Mouse (Mus musculus): ENCODE results near the gene Mindy2.

Mindy2 gene

DNA sequence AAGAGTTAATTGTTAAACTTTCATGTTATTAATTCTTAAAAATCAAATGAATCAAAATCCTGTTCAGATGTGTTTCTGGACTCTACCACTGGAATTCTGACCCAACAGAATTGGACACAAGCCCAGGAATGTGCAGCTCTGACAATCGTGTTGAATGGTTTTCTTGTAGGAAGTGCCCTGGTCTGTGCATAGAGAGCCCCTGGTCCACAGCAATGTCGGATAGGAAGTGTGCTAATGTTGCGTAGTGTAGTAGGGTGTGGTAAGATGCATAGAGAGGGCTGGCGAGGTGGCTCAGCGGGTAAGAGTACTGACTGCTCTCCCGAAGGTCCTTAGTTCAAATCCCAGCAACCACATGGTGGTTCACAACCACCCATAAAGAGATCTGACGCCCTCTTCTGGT, 9.8 kb upstream of the Mindy2 start:
- DNase-seq, result no peak

DNA sequence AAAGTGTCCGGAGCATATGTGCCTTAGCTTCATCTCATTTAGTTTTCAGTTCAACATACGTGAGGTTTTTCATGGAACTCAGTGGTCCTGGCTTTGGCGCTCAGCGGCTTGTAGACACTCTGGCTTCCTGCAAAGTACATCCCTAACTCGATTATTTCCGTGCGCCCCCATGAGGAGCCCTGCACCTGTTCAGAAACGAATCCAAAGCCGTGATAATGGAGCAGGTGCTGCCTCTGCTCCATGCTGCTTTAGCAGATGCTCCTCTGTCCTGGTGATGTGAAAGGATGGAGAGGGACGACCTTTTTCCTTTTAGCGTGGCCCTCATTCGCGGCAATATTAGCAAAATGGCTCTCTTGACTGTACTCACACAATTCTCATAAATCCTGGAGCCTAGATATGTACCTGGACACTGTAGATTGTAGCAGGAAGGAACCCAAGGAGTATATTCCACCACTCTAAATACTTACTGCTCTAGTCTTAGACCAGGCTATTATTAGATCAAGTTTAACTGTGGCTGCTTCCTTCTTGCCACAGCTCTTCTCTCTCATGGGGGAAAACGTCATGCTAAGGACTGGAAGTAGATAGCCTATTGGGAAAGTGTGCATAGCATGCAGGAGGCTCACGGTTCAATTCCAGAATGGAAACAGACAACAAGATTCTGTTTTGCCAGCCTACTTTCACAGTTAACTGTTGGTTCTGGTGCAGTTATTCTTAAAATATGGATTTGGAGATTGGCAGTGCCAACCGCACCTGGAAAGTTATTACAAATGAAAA, 8.6 kb upstream of the Mindy2 start:
- DNase-seq, result no peak

DNA sequence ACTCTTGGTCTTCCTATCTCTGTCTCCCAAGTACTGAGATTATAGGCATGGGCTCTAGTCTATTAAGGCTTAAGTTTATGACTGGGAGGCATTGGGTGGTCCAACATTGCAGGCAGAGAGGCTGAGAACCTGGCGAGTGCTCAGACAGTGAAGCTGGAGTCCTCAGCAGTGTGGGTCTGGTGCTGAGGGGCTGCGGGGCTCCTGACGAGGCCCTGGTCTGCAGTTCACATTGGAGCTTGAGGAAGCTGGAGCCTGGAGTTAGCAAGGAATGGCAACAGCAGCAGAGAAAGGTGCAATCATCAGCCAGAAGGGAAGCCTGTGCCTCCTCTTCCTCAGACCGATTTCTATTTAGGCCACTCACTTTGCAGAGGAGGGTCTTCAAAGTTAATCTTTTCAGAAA, 7.9 kb upstream of the Mindy2 start:
- DNase-seq, result no peak

DNA sequence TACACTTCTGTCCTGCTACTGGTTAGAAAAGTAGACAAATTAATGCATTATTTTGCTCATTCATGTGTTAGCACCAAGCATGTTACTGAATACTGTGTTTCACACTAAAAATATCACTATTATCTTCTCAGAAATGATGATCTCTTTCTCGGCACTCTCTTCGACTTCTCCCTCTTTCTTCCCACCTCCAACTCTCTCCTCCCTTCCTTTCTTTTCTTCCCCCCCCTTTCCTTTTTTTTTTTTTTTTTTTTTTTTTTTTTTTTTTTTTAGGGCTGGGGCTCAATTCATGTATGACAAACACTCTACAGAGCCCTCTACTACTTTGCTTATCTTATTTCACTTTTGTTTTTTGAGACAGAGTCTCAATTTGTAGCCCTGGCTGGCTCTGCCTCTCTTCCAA, 1.3 kb upstream of the Mindy2 start:
- DNase-seq, result no peak

DNA sequence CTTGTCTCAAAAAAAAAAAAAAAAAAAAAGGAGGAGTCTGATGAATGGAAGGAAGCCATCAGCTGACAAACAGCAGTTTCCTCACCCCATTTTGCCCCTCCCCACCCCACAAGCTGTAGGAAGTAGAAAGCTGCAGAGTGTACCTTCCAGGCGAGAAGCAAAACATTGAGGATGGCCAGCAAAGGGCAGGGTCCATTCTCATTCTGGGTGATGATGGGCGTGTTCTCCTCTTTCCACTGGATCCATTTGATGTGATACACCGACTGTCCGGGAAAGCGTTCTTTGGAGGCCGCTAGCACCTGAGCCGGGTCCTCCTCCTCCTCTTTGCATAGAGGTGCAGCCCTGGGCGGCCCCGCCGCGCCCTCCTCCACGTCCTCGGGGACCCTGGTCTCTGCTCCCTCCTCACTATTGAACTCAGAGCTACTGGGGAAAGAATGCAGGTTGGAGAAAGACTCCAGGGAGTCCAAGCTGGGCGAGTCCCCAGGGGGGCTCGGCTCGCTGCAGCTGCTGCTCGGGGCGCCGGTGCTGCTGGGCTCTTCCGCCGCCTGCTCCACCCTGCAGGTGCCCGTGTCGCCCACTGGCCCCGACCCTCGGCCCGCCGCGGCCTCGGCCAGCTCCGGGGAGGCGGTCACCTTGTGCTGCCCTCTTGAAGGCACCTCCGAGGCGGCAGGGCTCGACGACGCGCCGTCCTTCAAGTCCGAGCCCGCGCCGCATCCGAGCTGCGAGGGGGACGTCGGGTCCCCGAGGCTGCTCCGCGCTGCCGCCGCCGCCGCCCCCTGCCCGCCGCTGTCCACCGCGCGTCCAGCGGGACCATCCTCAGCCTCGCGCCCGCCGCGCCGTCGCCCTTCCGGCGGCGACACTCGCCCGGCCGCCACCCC, 605 bp downstream of the Mindy2 start, which contains the start of gene Gm10642:
Gene Gm10642 (plus strand): TSS at position 122 of the 878 bp plus-strand sequence.
- DNase-seq, result peak; percentile 64 to 66

DNA sequence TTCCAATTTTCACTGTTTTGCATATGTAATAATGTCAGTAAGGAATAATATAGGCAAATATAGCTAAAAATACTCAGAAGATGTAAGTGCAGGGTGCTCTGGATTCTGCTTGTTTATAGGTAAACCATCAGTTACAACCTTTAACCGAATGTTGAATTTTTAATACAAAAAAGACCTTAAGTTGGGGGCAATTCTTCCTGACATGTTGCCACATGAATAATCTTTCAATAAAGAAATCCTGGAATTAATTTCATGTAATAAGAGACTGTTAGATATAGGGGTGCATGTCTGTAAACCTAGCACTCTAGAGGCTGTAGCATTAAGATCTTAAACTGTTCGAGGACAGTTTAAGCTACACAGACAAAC, 1.2 kb downstream of the Mindy2 start:
- no peak for DNase-seq

DNA sequence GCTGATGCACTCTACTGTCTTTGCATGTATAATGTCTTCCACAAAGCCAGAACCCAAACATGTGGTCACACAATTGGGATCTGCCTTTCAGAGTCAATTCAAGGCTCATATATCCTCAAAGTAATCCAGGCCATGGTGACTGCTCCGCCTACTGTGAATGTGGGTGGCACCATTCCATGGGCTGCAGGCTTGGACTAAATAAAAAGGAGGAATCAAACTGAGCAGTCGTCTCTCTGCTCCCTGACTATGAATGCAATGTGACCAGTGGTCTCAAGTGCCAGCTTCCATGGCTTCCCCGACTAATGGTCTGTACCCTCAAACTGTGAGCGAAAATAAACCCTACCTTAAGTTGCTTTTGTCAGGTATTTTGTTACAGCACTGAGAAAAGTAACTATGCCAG, 2.5 kb downstream of the Mindy2 start:
- no peak for DNase-seq

DNA sequence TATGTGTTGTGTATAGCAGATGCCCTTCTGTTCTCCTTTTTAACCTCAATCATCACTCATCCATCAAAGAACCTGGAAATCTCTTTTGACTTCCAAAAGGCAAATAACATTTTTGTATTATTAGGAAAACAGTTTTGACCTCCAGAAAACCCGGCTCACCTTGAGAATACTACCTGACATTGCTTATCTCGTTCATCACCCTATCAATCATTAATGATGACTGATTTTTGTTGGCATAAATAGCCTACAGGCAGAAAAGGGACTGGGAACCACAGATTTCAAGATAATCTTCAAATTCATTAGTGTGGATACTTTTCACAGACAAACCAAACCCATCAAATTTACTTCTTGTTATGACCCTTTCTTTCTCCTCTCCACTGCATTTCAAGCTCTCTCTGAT, 3.1 kb downstream of the Mindy2 start:
- no peak for DNase-seq

DNA sequence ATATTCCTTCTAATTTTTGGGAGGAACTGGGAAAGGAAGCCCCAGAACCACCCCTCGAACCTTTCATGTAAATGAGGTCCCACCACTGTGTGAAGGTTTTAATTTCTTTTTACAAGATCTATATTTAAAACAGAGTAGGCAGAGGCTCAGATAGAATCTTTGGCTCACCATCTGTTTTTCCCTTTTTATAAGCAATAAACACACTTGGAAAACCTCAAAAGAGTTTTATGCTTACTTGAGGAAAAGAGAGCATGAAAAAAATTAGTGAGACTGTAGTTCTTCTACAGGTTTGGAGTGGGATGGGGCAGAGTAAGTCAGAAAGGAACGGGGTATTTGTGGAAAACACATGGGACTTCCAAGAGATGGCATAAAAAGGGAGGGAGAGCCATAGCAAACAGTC, 4.8 kb downstream of the Mindy2 start:
- no peak for DNase-seq

DNA sequence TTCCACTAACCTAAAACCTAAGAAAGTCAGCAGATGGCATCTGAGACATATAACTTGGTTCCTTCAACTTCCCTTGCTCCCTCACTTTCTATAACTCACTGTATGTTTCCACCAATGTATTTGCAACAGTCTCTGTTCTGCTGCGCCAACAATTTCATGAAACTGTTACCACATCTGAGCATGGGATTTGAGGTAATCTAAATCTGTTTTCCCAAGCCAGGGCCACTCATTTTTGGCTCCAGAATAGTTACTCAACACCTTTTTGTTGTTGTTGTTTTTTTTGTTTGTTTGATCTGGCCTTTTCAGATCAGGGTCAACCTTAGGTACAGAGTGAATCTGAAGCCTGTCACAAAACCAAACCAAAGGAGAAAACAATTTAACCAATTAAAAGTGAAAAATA, 6.0 kb downstream of the Mindy2 start:
- no peak for DNase-seq

DNA sequence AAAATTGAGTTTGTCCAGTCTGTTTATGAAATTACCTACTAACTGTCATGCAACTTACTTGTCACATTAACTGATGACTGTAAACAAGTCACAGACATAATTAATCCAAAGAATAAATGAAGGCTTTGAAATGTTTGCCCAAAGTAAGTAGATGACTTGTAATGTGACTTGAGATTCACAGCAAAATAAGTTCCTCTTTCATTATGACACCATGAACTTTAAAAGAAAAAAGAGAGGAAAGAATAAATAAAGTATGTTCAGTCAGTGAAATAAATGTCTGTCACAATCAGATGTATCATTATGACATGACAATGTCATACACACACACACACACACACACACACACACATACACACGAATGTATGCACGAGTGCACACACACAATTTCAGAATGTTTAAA, 6.7 kb downstream of the Mindy2 start:
- no peak for DNase-seq

DNA sequence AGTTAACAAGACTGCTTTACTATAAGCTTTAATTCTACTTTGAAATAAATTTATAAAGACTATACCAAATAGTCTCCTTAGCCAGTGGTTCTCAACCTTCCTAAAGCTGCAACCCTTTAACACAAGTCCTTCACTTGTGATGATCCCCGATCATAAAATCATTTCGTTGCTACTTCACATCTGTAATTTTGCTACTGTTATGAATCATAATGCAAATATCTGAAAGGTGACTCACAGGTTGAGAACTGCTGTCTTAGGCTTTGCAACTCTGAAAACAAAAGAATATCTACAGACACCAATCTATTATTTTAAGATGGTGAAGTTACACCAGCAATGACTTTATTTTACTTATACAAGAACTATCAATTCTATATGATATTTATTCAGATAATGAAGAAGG, 20.2 kb downstream of the Mindy2 start:
- no peak for DNase-seq

DNA sequence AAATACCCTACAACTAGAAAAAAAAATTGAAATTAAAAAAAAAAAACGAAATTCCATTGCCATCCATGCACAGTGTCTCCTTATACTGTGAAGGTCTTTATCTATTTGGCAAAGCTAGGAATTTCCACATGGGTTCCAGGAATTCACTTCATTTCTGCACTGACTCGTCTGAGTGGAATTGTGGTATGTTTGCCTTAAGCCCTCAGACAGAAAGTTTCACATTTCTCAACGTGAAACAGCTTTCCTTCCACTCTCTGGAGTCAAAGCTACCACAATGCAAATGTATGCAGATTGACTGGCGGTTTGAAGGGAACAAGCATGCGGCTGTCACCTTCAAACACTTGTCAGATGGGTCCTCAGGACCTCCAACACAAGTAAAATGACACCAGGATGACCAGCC, 25.3 kb downstream of the Mindy2 start:
- no peak for DNase-seq

DNA sequence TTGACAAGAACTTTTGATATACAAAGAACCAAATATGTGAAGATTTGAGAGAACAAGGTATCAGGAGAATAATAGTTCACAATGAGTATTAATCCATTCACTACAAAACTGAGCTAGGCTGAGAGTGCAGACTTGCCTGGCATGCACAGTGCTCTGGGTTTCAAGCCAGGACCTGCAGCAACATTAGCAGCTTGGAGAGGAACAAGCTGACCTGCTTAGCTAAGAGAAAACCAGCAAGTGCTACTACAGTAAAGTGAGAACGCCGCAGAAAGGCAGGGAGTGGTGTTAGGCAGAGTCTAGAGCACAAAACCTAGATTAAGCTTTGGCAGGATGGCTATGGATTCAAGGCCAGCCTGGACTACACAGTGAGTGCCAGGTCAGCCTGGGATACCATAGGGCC, 27.3 kb downstream of the Mindy2 start:
- DNase-seq, result no peak

DNA sequence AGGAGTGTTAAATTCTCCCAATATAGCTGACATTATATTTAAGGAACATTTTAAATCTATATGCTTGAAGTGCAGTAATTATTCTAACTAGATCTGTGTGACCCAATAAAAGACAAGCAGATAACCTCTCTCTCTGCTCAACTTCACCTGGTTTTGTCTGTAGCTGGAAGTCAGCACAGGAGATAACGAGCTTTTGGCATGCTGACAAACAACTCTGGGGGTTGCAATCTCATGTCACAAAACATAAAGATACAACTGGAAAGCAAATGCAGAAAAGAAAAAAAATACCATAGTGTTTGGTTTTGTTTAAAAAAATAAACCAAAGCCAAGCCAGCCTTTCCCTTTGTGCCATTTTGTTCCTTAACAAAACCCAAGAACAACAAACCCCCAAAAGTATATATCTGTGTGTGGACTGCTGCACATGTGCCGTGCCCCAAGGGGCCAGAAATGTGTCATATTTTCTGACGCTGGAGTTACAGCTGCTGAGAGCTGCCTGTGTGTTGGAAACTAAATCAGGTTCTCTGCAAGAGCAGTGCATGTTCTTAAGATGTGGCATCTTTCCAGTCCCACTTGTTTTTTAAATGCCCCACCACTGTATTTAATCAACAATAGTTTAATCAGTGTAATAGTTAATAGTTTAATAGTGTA, 45.8 kb downstream of the Mindy2 start:
- no peak for DNase-seq

DNA sequence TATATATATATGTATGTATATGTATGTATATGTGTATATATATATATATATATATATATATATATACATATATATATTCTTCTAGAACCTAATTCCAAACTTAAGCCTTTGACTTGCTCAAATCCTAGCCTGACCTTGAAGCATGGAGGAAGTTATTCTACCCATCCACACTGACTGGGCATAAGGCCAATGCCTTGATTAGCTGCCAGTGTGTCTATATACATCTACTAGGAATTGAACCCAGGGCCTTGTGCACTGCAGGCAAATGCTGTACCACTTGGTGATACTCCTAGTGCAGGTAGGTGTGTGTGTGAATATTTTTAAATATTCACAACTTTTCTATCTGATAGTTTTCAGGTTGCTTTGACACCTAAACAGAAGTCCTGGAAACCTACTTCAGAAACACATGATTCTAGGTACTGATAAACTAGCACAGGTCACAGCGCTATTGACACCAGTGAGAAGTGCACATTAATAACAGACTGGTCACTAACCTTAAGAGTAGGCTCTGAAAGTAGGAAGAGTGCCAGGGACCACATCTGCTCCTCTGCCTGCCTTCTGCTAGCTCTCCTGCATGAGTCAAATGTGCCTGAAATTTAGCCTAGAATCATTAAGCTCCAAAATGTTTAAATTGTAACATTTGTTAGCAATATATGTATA, 54.7 kb downstream of the Mindy2 start:
- no peak for DNase-seq

DNA sequence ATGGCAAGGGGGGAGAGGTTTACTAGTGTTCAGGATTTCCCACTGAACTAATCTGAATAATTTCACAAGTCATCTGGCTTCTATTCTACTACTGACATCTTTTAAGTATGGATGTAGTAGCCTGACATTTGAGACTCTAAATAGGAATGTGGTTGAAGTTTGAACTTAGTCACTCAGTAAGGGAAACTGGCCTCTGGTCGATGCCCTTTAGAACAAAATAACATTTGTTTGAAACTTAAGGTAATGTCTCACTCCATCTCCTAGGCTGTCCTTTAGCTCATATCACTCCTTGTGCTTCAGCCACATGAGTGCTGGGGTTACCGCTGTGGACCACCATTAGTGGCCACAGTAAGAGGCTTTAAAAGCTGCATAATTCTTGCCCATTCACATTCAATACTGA, 58.7 kb downstream of the Mindy2 start:
- no peak for DNase-seq

DNA sequence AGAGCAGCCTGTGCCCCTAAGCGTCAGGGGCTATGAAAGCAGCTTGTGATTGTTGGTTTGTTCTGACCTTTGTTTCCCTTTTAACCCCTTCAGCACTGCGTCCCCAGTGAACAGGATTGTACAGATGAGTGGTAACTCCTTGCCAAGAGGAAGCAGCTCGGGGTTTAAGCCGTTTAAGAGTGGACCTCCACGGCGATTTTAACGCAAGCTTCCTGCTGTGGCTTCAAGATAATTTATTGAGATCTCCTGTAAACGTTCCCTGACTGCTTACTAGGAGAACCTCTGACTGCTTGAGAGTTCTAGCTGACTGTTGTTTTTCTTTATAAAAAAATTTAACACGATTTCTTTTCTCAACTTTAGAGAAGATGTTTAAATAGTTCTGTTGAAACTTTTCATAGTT, 65.5 kb downstream of the Mindy2 start:
- DNase-seq, result no peak

DNA sequence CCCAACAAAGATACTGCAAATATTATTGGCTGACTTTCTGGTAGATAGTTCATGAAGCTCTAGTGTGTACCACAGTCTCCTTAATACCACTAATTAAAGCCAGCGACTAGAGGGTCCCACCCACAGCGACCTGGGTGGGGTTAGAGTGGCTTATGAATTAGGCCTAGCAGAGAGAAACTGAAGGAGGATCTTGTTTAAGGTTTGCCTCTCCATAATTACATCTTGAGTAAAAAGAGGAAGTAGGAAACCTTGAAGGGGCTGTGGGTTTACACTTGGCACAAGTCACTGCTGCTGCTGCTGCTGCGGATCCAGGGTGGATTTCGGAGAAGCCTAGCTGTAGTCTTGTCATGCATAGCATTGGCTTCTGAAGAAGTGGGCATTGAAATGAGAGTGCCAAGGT, 66.2 kb downstream of the Mindy2 start:
- DNase-seq, result peak in 1 of 2 experiments; percentile 6

DNA sequence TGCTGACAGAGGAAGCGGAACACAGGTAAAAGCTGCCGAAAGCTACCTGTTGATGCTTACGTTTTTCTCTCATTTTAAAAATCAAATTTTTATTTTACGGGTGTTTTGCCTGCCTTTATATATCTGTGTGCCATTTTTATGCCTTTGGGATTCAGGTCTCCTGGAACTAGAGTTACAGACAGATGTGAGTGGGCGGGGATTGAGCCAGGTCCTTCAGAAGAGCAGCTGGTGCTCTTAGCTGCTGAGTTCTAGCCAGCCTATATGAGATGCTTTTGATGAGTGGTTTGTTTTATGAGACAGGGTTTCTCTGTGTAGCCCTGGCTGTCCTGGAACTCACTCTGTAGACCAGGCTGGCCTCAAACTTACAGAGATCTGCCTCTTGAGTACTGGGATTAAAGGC, 69.8 kb downstream of the Mindy2 start:
- DNase-seq, result no peak

DNA sequence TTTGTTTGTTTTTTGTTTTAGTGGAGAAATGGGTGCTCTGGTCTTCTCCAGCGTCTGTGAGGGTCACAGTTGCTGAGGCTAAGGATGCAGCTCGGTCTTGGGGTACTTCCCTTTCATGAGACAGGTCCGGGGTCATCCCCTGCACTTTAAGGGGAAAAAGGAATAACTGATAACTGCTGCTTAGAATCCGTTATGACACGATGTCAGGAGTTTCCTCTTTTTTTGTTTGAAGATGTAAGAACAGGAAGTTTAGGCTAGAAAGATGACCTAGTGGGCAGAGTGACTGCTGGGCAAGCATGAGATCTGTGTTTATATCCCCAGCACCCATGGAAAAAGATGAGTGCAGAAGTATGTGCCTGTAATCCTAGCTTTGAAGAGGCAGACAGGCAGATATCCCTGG, 71.8 kb downstream of the Mindy2 start:
- DNase-seq, result no peak

DNA sequence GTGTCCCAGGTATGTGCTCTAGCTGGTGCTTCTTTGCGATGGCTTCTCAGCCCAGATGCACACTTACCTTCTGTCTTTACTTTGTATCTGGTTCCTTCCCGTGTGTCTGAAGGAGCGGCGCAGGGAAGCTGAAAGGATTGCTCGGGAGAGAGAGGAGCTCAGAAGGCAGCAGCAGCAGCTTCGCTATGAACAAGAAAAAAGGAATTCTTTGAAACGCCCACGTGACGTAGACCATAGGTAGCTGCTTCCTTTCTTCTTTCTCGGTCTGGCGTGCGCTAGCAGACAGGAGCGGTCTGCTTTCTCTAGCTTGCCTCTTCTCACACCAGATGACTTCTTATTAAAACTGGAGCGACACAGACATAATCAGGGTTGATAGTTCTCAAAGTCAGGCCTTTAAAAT, 72.3 kb downstream of the Mindy2 start:
- no peak for DNase-seq

DNA sequence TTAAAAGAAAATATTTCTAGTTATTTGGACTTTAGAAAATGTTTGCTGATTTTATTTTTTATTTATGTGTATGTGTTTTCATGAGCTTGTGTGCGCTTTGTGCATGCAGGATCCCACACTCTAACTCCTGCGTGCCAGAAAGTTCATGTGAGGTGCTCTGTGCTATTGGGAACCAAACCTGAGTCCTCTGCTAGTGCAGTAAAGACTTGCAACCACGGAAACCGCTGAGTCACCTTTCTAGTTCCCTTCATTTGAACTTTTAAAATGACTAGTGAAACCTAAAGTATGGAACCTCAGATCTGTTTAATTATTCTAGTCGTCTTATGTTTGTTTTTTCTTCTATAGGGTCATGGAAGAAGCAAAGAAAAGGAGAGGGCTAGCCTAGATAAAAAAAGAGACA, 76.0 kb downstream of the Mindy2 start:
- no peak for DNase-seq
